Mouse (Mus musculus) midbrain, postnatal 0 days (tissue): Measurements from ENCODE around the gene Mzf1. TPM values are rescaled to one million over a fixed set of nuclear protein-coding genes. Genes with fewer than 3 reads are reported as not detected.

Experiments
- ATAC-seq: fragments of 200-750 bp; cut with Nextera tagmentation; 2 replicates; pipeline ENCODE4 v1.8.0; 2017; ENCODE audit warnings: moderate number of reproducible peaks, mild to moderate bottlenecking, moderate TSS enrichment, moderate library complexity; ENCODE audit not compliant: low FRiP score
- DNase-seq: peaks from one replicate; pipeline ENCODE4 v3.0.0-alpha.2; 2015; ENCODE audit warnings: low spot score
- H3K27ac ChIP-seq: fragments of 300-500 bp; sonication (generic); 2 replicates; pipeline ENCODE4 v1.5.1; 2014; ENCODE audit warnings: low read depth, mild to moderate bottlenecking, low read length, mixed read lengths
- H3K27me3 ChIP-seq: fragments of 300-500 bp; sonication (generic); 2 replicates; pipeline ENCODE4 v1.6.1; 2014; ENCODE audit warnings: low read length, control low read depth, mixed read lengths; ENCODE audit not compliant: insufficient read depth
- H3K36me3 ChIP-seq: fragments of 300-500 bp; sonication (generic); 2 replicates; pipeline ENCODE4 v1.6.1; 2014; ENCODE audit warnings: low read length, control low read depth, mixed read lengths; ENCODE audit not compliant: insufficient read depth
- H3K4me1 ChIP-seq: fragments of 300-500 bp; sonication (generic); 2 replicates; pipeline ENCODE4 v1.6.1; 2014; ENCODE audit warnings: mild to moderate bottlenecking, control low read depth, antibody characterized with exemption, low read length, mixed read lengths; ENCODE audit not compliant: insufficient read depth
- H3K4me2 ChIP-seq: fragments of 300-500 bp; sonication (generic); 2 replicates; pipeline ENCODE4 v1.6.1; 2014; ENCODE audit warnings: low read depth, mild to moderate bottlenecking, low read length, mixed read lengths; ENCODE audit not compliant: poor library complexity, severe bottlenecking
- H3K4me3 ChIP-seq: fragments of 300-500 bp; sonication (generic); 2 replicates; pipeline ENCODE4 v1.5.1; 2014; ENCODE audit warnings: low read depth, mild to moderate bottlenecking, low read length, moderate library complexity
- H3K9ac ChIP-seq: fragments of 300-500 bp; sonication (generic); replicated peaks from 2 replicates; pipeline ENCODE4 v1.6.1; 2014; ENCODE audit warnings: mild to moderate bottlenecking, low read length, moderate library complexity, mixed read lengths; ENCODE audit not compliant: poor library complexity, severe bottlenecking
- H3K9me3 ChIP-seq: fragments of 300-500 bp; sonication (generic); 2 replicates; pipeline ENCODE4 v1.6.1; 2016; ENCODE audit warnings: low read length, control low read depth
- CTCF ChIP-seq: IDR thresholded peaks from 2 replicates; pipeline ENCODE4 v1.5.1; 2016; ENCODE audit warnings: antibody characterized with exemption, mild to moderate bottlenecking
- WGBS: fragments of 180-500 bp; shearing (Covaris S2); extraction: QIAGEN DNeasy Blood & Tissue Kit; methylation state at CpG from one replicate; pipeline ENCODE4 v1.1.7; 2014; 5-methylcytosine and 5-hydroxymethylcytosine counted together
- polyA plus RNA-seq: library from polyadenylated mRNA; unstranded; fragments of >200 nt; fragmentation: Nextera tagmentation; extraction: Ambion mirVana; gene quantifications from 2 replicates; pipeline ENCODE4 v1.2.1, GENCODE M21; 2015
- total RNA-seq: library from RNA; depleted of rRNA; stranded (reverse); fragments of >200 nt; gene quantifications from 2 replicates; pipeline ENCODE4 v1.2.3, GENCODE M21; 2014

Gene Mzf1
- total and polyA plus RNA-seq, 2 experiments from 2014 or later: 12.2 to 14.4 TPM

DNA sequence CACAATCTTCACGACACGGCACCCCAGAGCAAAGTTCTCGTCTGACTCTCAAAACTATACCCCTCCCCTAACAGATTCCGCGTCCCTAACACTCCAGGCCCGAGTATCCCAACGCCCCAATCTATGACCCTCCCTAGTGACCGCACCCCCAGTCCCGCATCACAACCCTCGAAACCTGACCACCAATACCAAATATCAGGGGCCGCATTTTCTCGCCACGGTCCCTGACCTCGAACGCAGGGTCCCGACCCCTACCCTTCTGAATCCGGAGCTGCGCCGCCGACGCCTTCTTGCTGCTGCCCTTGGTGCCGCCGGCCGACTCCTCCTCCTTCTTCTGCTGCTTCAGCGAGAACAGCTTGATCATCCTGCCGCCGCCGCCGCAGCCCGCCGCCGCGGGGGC is 17.2 kb downstream of the Mzf1 start:
- DNase-seq (no peak), ATAC-seq (no peak)
- peaks cover 14% of the 10 kb centered on the region for H3K4me1 ChIP-seq
- 0 out of 2 replicates have a peak, but pooled peaks cover 4% of the 10 kb centered on the region for H3K27me3 ChIP-seq
- H3K27ac ChIP-seq: peak overlapping the region; percentile 98
- TF ChIP-seq CTCF: no peak
- peak overlapping the region; percentile 87 for H3K4me3 ChIP-seq
- no peaks in the 10 kb centered on the region for H3K9me3 ChIP-seq
- H3K4me2 ChIP-seq: peak overlapping the region; percentile 87
- H3K36me3 ChIP-seq: peaks cover 15% of the 10 kb centered on the region
- under 1% methylated on average over 28 of the region's 33 CpGs for WGBS
- H3K9ac ChIP-seq: peak overlapping the region; percentile 98

DNA sequence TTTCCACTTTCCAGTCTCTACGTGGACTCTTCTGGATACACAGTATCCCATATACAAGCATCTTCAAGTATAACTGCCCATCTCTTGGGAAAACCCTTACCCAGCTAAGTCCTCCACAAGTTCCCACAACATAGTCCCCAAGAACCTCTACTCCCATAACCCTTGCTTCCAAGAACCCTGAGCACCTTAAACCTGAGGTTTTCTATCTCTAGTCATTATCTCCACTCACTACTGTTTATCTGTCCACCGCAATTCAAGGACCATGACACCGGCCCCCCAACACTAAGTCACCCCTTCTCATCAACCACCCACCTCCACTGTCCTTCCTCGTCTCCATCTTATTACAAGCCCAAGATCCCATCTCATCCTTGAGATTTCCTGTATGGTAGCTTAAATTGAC is 17.8 kb downstream of the Mzf1 start:
- Histone ChIP-seq H3K4me3 (peak overlapping the region; percentile 87), H3K27ac (peak overlapping the region; percentile 98), H3K9ac (peak overlapping the region; percentile 98), H3K4me1 (peaks cover 14% of the 10 kb centered on the region), H3K27me3 (no peaks in the 10 kb centered on the region), H3K36me3 (peaks cover 18% of the 10 kb centered on the region), H3K4me2 (peak overlapping the region; percentile 87), H3K9me3 (no peaks in the 10 kb centered on the region)
- no peak for DNase-seq
- no peak for ATAC-seq
- WGBS: 54% methylated on average over 4 of the region's 4 CpGs
- TF ChIP-seq CTCF: no peak

DNA sequence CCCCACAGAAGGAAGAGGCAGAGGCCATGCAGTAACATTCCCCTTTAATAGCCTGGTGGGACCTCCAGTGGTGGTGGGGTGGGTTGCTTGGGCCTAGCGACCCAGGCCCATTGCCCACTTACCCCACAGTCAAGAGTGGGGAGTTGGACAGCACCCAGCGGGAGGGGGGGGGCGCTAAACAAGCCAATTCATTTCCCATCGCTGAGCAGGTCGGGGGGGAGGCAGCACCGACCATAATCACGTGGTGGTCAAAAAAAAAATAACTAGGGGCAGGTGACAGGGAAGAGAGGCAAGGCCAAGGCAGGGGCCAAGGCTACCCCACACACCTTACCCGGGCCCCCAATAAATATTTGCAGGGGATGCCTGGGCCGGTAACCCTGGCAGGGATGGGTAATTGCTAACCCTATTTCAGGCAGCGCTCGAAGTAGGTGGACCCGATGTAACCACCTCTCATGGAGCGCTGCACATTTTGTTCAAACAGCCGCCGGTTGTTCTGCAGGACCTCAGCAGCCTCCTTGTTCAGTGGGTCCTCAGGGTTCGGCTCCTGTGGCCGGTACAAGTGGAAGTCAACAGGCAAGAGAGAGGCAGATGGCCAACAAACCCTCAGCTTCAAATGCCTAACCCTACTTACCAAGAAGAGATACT is 19.2 kb downstream of the Mzf1 start:
- peak; percentile 20; the same call in 1 of the 2 replicates for TF ChIP-seq CTCF
- Histone ChIP-seq H3K4me2 (no peak overlapping the region), H3K4me3 (no peak overlapping the region), H3K9ac (no peak overlapping the region), H3K36me3 (peaks cover 31% of the 10 kb centered on the region), H3K27me3 (no peaks in the 10 kb centered on the region), H3K4me1 (peaks cover 14% of the 10 kb centered on the region), H3K9me3 (no peaks in the 10 kb centered on the region), H3K27ac (peak overlapping the region; percentile 80; the same call in 1 of the 2 replicates)
- WGBS: 86% methylated on average over 17 of the region's 17 CpGs
- DNase-seq (no peak), ATAC-seq (no peak)

DNA sequence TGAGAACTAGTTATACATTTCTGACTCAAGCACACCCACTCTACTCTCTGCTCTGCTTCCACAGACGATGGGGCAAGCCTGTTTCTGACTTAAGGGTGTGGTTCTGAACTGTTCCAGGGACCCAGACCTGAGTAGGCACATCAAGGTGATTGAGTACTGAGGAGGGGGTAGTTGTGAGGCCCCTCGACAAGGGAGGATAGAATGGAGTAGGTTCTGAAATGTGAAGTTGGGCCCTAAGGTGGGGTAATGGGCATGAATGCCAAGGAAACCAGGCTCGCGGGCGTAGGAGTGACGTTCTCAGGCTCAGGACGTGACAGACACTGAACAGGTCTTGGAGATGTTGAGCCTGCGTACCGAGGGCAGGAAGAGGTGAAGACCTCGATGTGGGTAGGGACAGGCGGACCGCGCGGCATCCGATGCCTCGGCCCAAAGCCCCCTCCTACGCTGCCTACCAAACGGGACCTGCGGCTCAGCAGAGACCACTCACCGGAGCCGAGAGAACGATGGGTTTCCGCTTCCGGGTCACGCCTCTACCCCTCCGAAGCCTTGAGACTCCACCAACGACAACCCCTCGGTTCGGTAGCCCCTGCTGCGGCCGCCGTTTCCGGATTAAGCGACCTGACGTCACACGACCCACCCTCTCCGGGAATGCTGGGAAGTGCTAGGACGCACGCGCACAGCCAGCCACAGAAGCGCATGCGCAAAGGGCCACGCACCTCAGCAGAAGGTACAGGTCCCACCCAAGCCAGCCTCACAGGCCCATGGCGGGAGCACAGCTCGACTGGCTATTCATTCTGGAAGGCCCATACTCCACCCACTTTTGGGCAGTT is 20.2 kb downstream of the Mzf1 start, which contains the start of gene Chmp2a:
Chmp2a (minus strand) TSS at position 660 of the 830 bp plus-strand sequence.
- no peak for TF ChIP-seq CTCF
- ATAC-seq (peak; percentile 83), DNase-seq (peak; percentile 98)
- H3K4me1 ChIP-seq: peaks cover 14% of the 10 kb centered on the region
- peak within 1 kb of the TSS; percentile 38 for H3K4me3 ChIP-seq
- H3K9me3 ChIP-seq: no peaks in the 10 kb centered on the region
- under 1% methylated on average over 45 of the region's 45 CpGs for whole genome bisulfite sequencing
- H3K27ac ChIP-seq: peak within 1 kb of the TSS; percentile 80
- peak within 1 kb of the TSS; percentile 73 for H3K4me2 ChIP-seq
- no peaks in the 10 kb centered on the region for H3K27me3 ChIP-seq
- H3K36me3 ChIP-seq: peaks cover 41% of the 10 kb centered on the region
- H3K9ac ChIP-seq: peak within 1 kb of the TSS; percentile 66

DNA sequence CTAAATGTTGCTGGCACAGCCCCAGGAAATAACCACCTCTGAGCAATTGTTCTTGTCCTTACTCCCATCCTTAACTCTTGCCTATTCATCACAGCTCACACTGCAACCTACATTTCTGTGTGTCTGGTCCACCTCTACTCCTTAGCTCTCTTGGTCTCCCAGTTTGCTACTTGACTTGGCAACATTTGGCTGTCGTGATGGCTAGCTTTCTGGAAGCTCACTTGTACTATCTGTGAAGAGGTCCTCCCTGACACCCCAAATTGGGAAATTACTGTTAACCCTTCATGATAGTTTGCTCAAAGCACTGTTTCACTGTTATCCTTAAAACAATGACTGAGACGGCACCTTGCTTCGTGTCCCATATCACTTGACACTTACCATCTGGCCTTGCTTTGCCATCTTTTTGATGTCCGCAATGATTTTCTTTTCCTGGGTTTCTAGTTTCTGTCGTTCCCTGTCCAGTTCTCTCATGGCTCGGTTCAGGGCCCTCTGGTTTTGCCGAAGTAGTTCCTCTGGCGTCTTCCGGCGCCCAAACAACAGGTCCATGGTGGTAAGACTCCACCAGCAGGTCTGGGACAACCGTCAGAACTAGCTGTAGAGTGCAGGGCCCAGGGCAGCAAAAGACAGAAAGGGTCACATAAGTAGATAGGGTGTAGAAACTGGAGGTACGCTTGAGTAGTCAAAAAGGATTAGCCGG is 21.0 kb downstream of the Mzf1 start:
- H3K9me3 ChIP-seq: no peaks in the 10 kb centered on the region
- ATAC-seq (no peak), DNase-seq (no peak)
- H3K4me2 ChIP-seq: peak overlapping the region; percentile 73
- no peak for TF ChIP-seq CTCF
- H3K4me1 ChIP-seq: peaks cover 6% of the 10 kb centered on the region
- peak overlapping the region; percentile 80 for H3K27ac ChIP-seq
- WGBS: 46% methylated on average over 13 of the region's 13 CpGs
- H3K4me3 ChIP-seq: peak overlapping the region; percentile 38
- peak overlapping the region; percentile 66 for H3K9ac ChIP-seq
- H3K36me3 ChIP-seq: peaks cover 48% of the 10 kb centered on the region
- H3K27me3 ChIP-seq: no peaks in the 10 kb centered on the region
